Mouse (Mus musculus): ENCODE measurements around the gene Prickle1. TPM values are rescaled to one million over a fixed set of nuclear protein-coding genes. Genes with fewer than 3 reads are reported as not detected.
A peak's percentile ranks its signal among the peaks of the same experiment; 100 is the strongest.

Gene Prickle1
- polyA plus RNA-seq, 1 experiment from 2014 or later = 10.8 TPM

DNA sequence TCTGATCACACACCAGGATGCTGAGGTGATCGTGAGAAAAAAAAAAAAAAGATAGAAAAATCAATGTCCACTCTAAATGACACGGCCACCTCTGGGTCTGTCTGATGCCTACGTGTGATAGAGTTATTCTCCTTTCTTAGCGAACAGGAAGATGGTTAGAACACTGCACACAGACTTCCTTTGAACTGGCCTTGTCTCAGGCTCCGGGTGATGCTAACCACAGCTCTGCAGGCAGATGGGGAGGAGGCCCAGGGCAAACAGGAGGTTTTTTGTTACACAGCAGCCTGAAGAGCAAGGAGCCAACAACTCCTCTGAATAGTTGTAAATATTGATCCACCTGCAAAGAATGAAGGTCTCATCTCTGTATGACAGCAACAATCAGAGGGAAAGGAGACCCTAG lies 32.2 kb downstream of the Prickle1 start:
- no peaks in the 10 kb centered on the region for H3K9me3 ChIP-seq (replicated peaks)
- no peak overlapping the region for H3K27ac ChIP-seq (replicated peaks)
- peaks cover 9% of the 10 kb centered on the region; the same call in 1 of the 2 replicates for H3K4me1 ChIP-seq
- no peaks in the 10 kb centered on the region for H3K36me3 ChIP-seq
- no peak overlapping the region for H3K4me3 ChIP-seq
- H3K27me3 ChIP-seq (ENCODE audit: low read depth, poor library complexity, severe bottlenecking) = no peaks in the 10 kb centered on the region
- no peak for DNase-seq (ENCODE audit: low spot score)
- WGBS = 77% methylated on average over 5 of the region's 5 CpGs

DNA sequence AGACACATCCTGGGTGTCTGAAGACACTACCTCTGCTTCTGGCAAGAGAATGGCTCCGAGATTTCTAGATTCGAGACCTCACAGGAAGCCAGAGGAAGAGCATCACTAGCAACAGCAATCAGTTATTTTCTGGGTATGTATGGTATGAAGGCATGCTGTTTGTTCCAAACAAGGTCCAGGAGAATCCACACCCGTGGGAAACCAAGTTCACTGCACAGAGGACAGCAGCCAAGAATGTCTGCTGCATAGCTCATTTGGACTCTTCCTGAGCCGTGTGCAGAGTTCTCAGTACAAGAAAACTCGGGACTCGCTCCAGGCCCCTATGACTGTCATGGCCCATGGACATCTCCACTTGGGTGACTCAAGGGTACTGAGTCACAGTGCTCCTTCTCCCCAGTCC lies 34.2 kb downstream of the Prickle1 start:
- 92% methylated on average over 6 of the region's 6 CpGs for WGBS

GRCm38 (mm10) chr15:93558421-93558820 lies 37.3 kb downstream of the Prickle1 start:
- no peak overlapping the region for H3K27ac ChIP-seq (replicated peaks)
- no peaks in the 10 kb centered on the region for H3K9me3 ChIP-seq (replicated peaks)
- no peaks in the 10 kb centered on the region for H3K36me3 ChIP-seq
- no peaks in the 10 kb centered on the region for H3K4me1 ChIP-seq
- no peak overlapping the region for H3K4me3 ChIP-seq
- H3K27me3 ChIP-seq (ENCODE audit: low read depth, poor library complexity, severe bottlenecking) = no peaks in the 10 kb centered on the region
- WGBS = 91% methylated on average over 12 of the region's 12 CpGs
- no peak for DNase-seq (ENCODE audit: low spot score)

More for the DNA sequence above, 34.2 kb downstream of the Prickle1 start:
- no peaks in the 10 kb centered on the region for H3K9me3 ChIP-seq (replicated peaks)
- H3K27ac ChIP-seq (replicated peaks) = no peak overlapping the region
- peaks cover 4% of the 10 kb centered on the region; the same call in 1 of the 2 replicates for H3K4me1 ChIP-seq
- no peaks in the 10 kb centered on the region for H3K36me3 ChIP-seq
- H3K27me3 ChIP-seq (ENCODE audit: low read depth, poor library complexity, severe bottlenecking) = no peaks in the 10 kb centered on the region
- H3K4me3 ChIP-seq = no peak overlapping the region
- no peak for DNase-seq (ENCODE audit: low spot score)

DNA sequence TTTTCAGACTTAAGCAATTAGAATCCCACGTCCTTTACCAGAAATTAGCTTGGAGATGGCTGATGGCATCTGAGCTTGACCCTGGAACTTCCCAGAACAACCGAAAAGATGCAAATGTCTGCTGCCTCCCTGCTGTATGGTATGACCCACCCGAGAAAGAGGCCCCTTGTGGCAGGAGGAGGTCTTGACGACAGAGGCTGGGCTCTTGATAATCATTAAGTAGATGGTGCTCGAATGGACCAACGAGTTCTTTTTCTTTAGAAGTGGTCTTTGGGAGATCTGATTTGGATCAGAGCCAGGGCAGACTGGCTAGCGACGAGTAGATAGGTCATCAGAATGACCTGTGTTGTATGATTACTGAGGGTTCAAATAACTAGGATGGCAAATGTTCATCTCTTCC lies 40.0 kb downstream of the Prickle1 start:
- no peak for DNase-seq (ENCODE audit: low spot score)
- no peaks in the 10 kb centered on the region for H3K9me3 ChIP-seq (replicated peaks)
- no peaks in the 10 kb centered on the region for H3K27me3 ChIP-seq (ENCODE audit: low read depth, poor library complexity, severe bottlenecking)
- H3K4me3 ChIP-seq = no peak overlapping the region
- no peaks in the 10 kb centered on the region for H3K36me3 ChIP-seq
- H3K27ac ChIP-seq (replicated peaks) = no peak overlapping the region
- 75% methylated on average over 8 of the region's 8 CpGs for WGBS
- H3K4me1 ChIP-seq = peaks cover 11% of the 10 kb centered on the region

DNA sequence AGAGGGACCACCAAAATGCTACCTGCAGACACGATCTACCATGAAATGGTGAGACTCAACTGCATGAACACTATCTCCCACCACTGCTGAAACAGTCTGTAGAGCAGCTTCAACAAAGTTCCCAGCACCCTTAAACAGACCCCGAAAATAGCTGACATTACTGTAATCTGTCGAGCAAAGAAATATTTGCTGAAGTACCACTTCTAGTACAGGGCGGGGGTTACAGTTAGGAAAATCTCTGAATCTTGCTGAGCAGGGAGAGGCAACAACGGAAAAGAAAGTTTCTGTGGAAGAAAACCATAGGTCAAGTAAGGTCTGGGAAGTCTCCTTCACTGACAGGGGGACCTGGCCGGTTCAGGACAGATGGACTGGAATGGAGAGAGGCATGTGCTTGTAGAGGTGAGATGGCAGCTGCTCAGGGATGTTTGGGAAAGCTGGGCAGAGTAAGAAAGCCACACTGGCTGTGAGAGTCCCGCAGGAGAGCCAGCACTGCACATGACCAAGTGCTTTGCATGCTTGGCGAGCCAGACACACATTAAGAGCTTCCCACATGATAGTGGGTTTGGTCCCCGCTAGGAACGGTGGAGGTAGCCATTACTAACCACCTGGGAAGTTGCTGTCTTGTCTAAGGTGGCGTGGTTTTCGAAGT lies 41.4 kb downstream of the Prickle1 start:
- Histone ChIP-seq H3K27me3 (ENCODE audit: low read depth, poor library complexity, severe bottlenecking) (no peaks in the 10 kb centered on the region), H3K36me3 (no peaks in the 10 kb centered on the region), H3K9me3 (replicated peaks) (no peaks in the 10 kb centered on the region), H3K4me1 (peaks cover 11% of the 10 kb centered on the region), H3K27ac (replicated peaks) (no peak overlapping the region), H3K4me3 (no peak overlapping the region)
- WGBS = 88% methylated on average over 12 of the region's 12 CpGs
- no peak for DNase-seq (ENCODE audit: low spot score)

DNA sequence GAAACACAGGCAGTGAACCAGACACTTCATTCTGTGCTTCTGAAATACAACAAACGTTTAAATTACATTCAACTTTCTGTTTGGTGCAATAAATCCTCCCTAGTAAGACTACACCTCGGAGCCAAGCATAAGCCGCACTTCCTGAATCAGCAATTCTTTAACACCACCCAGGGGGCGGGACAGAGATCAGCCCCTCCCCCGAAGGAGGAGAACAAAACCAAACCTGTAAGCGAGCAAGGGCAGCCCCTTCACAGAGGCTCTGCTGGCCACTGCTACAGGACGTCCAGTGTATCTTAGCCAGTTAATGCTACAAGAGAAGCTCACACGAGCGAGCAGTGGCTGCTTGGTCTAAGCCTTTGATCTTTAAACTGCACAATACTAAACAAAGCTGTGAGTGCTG lies 43.5 kb downstream of the Prickle1 start:
- peak; percentile 61 for DNase-seq (ENCODE audit: low spot score)
- peaks cover 11% of the 10 kb centered on the region for H3K4me1 ChIP-seq
- H3K36me3 ChIP-seq = no peaks in the 10 kb centered on the region
- H3K27ac ChIP-seq (replicated peaks) = peak overlapping the region; percentile 49; the same call in 1 of the 2 replicates
- 5% methylated on average over 9 of the region's 9 CpGs for WGBS
- peak overlapping the region; percentile 26; the same call in 1 of the 2 replicates for H3K4me3 ChIP-seq
- H3K27me3 ChIP-seq (ENCODE audit: low read depth, poor library complexity, severe bottlenecking) = no peaks in the 10 kb centered on the region
- no peaks in the 10 kb centered on the region for H3K9me3 ChIP-seq (replicated peaks)

DNA sequence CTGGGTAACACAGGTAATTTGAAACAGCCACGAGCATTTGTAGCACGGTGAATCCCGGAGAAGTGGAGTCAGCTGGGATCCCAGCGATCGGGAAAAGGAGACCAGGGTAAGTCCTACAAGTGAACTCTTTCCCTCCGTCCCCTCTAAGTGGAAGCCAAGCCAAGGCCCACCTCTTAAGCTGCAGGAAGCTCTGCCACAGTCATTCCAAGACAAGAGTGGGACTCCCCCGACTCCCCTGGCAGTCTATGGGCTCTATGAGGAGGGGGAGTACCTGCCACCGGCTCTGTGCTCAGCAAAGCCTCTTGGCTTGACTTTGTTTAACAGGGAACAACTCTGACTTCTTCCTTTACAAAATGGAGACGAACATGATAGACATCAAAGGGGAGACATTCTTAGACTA lies 47.4 kb downstream of the Prickle1 start:
- DNase-seq (ENCODE audit: low spot score) = no peak
- no peaks in the 10 kb centered on the region for H3K27me3 ChIP-seq (ENCODE audit: low read depth, poor library complexity, severe bottlenecking)
- H3K4me3 ChIP-seq = no peak overlapping the region
- WGBS = 81% methylated on average over 9 of the region's 9 CpGs
- H3K9me3 ChIP-seq (replicated peaks) = no peaks in the 10 kb centered on the region
- peaks cover 11% of the 10 kb centered on the region for H3K4me1 ChIP-seq
- no peak overlapping the region for H3K27ac ChIP-seq (replicated peaks)
- no peaks in the 10 kb centered on the region for H3K36me3 ChIP-seq

DNA sequence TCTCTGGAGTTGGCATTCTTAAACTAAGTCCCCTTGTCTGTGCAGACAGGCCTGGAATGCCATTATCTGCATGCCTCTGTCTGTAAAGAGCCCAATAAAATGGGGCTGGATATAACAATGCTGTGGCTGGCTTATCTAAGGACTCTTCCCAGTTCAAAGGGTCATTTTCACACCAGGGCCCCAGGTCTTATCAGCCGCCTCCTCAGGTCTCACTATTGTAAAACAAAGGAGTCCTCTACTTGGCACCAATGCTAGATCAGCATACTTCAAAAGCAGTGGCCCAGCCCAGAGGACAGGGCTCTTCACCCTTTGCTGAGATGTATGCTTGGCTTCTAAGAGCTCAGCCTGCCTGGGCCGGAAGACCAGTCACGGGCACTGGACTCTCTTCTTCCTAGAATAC lies 56.3 kb downstream of the Prickle1 start:
- peaks cover 6% of the 10 kb centered on the region; the same call in 1 of the 2 replicates for H3K4me1 ChIP-seq
- DNase-seq (ENCODE audit: low spot score) = no peak
- WGBS = 73% methylated on average over 3 of the region's 3 CpGs
- H3K9me3 ChIP-seq (replicated peaks) = no peaks in the 10 kb centered on the region
- no peaks in the 10 kb centered on the region for H3K36me3 ChIP-seq
- no peaks in the 10 kb centered on the region for H3K27me3 ChIP-seq (ENCODE audit: low read depth, poor library complexity, severe bottlenecking)
- no peak overlapping the region for H3K4me3 ChIP-seq
- no peak overlapping the region for H3K27ac ChIP-seq (replicated peaks)

DNA sequence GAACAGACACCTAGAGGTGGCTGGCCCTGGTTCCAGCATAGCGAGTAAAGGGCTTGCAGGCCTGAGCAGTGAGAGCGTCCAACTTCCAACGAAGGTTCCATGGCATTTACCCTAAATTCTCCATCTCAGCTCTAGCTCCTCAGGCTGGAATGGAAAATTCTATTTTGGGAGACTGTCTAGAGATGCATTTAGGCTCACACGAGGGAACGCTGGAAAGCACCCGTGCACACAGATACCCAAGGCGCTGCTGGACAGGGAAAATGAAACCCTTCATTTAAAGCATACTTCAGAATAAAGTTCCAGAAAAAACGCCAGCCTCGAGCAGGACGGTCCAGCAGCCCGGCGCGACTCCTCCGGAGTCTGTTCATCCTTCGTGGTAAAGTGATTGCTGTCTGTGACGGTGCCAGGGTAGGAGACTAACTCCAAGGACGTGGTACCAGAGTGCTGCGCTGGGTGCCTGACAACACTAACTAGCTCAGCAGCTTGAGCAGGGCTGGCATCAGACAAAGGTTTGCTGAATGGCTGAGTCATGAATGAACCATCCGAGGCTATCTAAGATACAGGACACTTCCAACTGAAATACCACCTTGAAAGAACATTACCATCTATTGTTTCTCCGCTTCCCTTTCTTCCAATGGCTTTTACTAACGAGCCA lies 57.0 kb downstream of the Prickle1 start:
- 88% methylated on average over 21 of the region's 21 CpGs for WGBS
- peaks cover 6% of the 10 kb centered on the region; the same call in 1 of the 2 replicates for H3K4me1 ChIP-seq

DNA sequence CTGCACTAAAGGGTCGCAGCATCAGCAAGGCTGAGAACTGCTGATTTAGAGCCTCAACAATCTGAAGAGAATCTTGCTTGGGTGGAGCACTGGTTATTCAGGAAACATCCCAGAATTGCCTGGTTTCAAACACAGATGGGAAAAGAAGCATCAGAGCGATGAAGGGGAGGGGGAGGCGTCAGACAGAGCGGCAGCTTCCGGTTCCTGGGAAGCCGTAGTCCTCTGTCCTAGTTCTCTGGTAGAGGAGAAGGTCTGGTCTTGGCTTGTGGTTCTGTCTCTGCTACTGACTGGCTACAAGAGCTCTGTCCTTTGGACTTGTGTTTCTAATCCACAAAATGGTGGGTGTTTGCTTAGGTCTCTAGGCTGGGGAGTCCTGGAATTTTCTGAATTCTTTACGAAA lies 57.9 kb downstream of the Prickle1 start:
- Histone ChIP-seq H3K4me1 (peaks cover 6% of the 10 kb centered on the region; the same call in 1 of the 2 replicates), H3K27ac (replicated peaks) (0 out of 2 replicates have a peak overlapping the region, but pooled peaks have one; percentile 23), H3K4me3 (no peak overlapping the region), H3K36me3 (no peaks in the 10 kb centered on the region), H3K27me3 (ENCODE audit: low read depth, poor library complexity, severe bottlenecking) (no peaks in the 10 kb centered on the region), H3K9me3 (replicated peaks) (no peaks in the 10 kb centered on the region)
- no peak for DNase-seq (ENCODE audit: low spot score)
- WGBS = 88% methylated on average over 7 of the region's 7 CpGs

More for the DNA sequence above, 57.0 kb downstream of the Prickle1 start:
- no peaks in the 10 kb centered on the region for H3K36me3 ChIP-seq
- H3K27ac ChIP-seq (replicated peaks) = no peak overlapping the region
- H3K27me3 ChIP-seq (ENCODE audit: low read depth, poor library complexity, severe bottlenecking) = no peaks in the 10 kb centered on the region
- DNase-seq (ENCODE audit: low spot score) = no peak
- no peaks in the 10 kb centered on the region for H3K9me3 ChIP-seq (replicated peaks)
- H3K4me3 ChIP-seq = no peak overlapping the region

DNA sequence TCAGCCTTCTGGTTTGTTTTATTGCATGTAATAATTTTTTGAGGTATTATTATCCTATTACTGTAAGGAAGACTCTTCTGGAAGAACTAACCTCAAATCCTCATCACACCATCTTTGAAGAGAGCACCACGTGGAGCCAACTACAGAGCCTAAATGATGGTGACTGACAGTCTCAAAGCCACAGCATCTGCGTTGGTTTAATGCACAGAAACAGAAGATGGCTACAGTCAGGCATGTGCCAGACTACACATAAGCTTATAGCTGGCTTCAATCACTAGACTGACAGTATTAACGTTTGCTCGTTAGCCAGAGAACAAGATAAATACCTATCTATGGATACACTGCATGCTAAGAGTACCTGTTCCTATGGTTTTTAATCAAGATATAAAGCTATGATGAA lies 59.5 kb downstream of the Prickle1 start:
- Histone ChIP-seq H3K27ac (replicated peaks) (no peak overlapping the region), H3K9me3 (replicated peaks) (no peaks in the 10 kb centered on the region), H3K4me1 (peaks cover 6% of the 10 kb centered on the region; the same call in 1 of the 2 replicates), H3K27me3 (ENCODE audit: low read depth, poor library complexity, severe bottlenecking) (no peaks in the 10 kb centered on the region), H3K4me3 (no peak overlapping the region), H3K36me3 (no peaks in the 10 kb centered on the region)
- WGBS = 90% methylated on average over 4 of the region's 4 CpGs
- no peak for DNase-seq (ENCODE audit: low spot score)

DNA sequence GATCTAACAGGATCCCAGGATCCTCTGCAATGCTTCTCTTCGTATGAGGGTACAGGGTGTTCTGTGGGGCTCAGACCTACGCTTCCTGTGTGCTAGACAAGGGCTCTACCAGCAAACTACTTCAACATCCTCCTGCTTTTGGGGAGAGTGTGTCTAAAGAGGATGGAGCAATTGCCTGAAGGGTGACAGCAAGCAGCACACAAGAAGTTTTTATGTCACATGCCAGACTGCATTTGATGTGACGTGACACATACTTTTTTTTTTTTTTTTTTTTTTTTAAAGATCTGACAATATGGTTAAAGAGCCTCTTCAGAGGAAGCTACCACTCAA lies 65.0 kb downstream of the Prickle1 start:
- no peak overlapping the region for H3K27ac ChIP-seq (replicated peaks)
- H3K27me3 ChIP-seq (ENCODE audit: low read depth, poor library complexity, severe bottlenecking) = no peaks in the 10 kb centered on the region
- no peak overlapping the region for H3K4me3 ChIP-seq
- no peaks in the 10 kb centered on the region for H3K9me3 ChIP-seq (replicated peaks)
- DNase-seq (ENCODE audit: low spot score) = no peak
- H3K36me3 ChIP-seq = no peaks in the 10 kb centered on the region
- WGBS = 90% methylated on average over 3 of the region's 3 CpGs
- H3K4me1 ChIP-seq = no peaks in the 10 kb centered on the region
